Mouse (Mus musculus) gastrocnemius, postnatal 25 days (tissue): ENCODE measurements around the gene Insig2. TPM values are rescaled to one million over a fixed set of nuclear protein-coding genes. Genes with fewer than 3 reads are reported as not detected.

Source experiments
- DNase-seq: peaks from one replicate; pipeline ENCODE4 v3.0.0; 2022
- long read RNA-seq, 2 experiments: library from polyadenylated mRNA; stranded (forward); transcript quantifications; one replicate each; pipeline ENCODE4 v2.0.0; 2021
- total RNA-seq, 2 experiments: library from RNA; stranded (reverse); gene quantifications; 1 replicate in 1 of 2; 2 replicates in 1 of 2; pipeline ENCODE4 v1.2.3; 2021

Insig2 gene
- 10 to 100 TPM; 49.3 to 60.3 TPM for total RNA-seq
- long read RNA-seq, experiment 1, transcript Insig2-201 (6 exons, 2,697 nt) = major isoform, 48 of 76 reads
- long read RNA-seq, experiment 1, partial matches to known transcripts = 0 of 76 reads
- long read RNA-seq, experiment 1, other reads (novel, unspliced or antisense) = 26 of 76 reads
- long read RNA-seq, experiment 2, transcript Insig2-201 (6 exons, 2,697 nt) = major isoform, 81 of 104 reads
- long read RNA-seq, experiment 2, partial matches to known transcripts = 1 of 104 reads
- long read RNA-seq, experiment 2, other reads (novel, unspliced or antisense) = 21 of 104 reads

DNA sequence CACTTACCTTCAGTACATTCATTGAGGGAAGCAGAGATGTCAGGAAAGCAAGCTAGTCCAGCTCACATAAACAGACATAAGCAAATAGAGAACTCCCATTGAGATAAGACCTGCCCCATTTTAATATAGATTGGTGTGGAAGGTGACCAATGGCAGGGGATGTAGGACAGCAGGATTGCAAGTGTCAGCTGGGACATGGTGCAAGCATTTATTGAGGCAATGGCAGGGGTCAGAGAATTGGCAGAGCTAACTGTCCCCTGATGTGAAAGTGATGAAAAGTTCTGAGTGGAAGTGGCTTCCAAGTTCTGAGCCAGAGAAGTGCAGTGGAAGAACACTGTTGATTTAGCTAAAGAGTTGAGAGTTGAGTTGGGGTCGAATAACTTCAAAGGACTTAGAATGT, at the start of gene Insig2:
Gene Insig2 (minus strand): TSS at position 105 of the 400 bp plus-strand sequence.
- DNase-seq = no peak

- DNase-seq = no peak
These were observed 49.2 kb upstream of the Insig2 start for GRCm38 (mm10) chr1:121381562-121381961.

GRCm38 (mm10) chr1:121380033-121380432, 47.6 kb upstream of the Insig2 start:
- DNase-seq = no peak

- DNase-seq = no peak
These were observed 45.5 kb upstream of the Insig2 start for GRCm38 (mm10) chr1:121377901-121378300.

- no peak for DNase-seq
These were observed 45.0 kb upstream of the Insig2 start for GRCm38 (mm10) chr1:121377410-121377809.

DNA sequence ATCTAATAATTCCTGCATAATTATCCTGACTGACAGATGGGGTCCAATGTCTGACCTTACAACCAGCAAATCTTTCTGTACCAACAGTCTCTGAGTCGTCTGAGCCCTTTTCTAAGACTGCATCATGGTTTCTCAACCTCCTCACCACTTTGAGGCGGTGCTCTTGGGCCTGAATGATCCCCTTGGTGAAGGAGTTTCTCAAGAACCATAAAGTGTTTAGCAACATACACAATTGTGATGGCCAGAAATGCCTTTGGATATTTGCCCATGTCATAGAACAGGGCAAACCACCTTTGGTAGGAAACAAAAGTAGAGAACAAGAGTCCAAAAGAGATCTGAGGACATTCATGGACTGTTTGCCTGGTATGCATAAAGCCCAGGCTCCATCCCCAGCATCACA, 41.2 kb upstream of the Insig2 start:
- no peak for DNase-seq

GRCm38 (mm10) chr1:121372656-121373055, 40.3 kb upstream of the Insig2 start:
- DNase-seq = no peak

- DNase-seq = no peak
These were observed 39.1 kb upstream of the Insig2 start for GRCm38 (mm10) chr1:121371449-121371848.

- no peak for DNase-seq
These were observed 34.9 kb upstream of the Insig2 start for GRCm38 (mm10) chr1:121367257-121367656.

GRCm38 (mm10) chr1:121360561-121360960, 28.2 kb upstream of the Insig2 start:
- DNase-seq = no peak

GRCm38 (mm10) chr1:121359680-121360079, 27.3 kb upstream of the Insig2 start:
- DNase-seq = no peak

GRCm38 (mm10) chr1:121353779-121354178, 21.4 kb upstream of the Insig2 start:
- DNase-seq = no peak

- DNase-seq = no peak
These were observed 18.6 kb upstream of the Insig2 start for GRCm38 (mm10) chr1:121351037-121351436.

DNA sequence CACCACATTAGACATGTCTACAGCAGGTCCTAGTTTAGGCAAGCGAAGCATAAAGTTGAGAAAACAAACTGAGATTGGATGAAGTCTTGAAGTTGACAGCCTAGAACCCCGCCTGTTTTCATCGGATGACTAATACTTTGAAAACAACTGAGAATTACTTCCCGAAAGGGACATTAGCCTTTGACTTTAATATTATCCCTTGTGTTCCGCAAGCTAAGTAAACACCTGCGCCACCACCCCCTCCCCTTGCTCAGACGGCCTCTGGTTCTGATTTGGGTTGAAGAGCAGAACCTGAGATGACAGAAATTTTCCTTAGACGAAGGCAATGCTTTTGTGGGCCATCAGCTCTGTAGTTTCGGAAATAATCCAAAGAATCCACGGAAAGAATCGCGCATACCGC, 18.2 kb upstream of the Insig2 start:
- no peak for DNase-seq

DNA sequence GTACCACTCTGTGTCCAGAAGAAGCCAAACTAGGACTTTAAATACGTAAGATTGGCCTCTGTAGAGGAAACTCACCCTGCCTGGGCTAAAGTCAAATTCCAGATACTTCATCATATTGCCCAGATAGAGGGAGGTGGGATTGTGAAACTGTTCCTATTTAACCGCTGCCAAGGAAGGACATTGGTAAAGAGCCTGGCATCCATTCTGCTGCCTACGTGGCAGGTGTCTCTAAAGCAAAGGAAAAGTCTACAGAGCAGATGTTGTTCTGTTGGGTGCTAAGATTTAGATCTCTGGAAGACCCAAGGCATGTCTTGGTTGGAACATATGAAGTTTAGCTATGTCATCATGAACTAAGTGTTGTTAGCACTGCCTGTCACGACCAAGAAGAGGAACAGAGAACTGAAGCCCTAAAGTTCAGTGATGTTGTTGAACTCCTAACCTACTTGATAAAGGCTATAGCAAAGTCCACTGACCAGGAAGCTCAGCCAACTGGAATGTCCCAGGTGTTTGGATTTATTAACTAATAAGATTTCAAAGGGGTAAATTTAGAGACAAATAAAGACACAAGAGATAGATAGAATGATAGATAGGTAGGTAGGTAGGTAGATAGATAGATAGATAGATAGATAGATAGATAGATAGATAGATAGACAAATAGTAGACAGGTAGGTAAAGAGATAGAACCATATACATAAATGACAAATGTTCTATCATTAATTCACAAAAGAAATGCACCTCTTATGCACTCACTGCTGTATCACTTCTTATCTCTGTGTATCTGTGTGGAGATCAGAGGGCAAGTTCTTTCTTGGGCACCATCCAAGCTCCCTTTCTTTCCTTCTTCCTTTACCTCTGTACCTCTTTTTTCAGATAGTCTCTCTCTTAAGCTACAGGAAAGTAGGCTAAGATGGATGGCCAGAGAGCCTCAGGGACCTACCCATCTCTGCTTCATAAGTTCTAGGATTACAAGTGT, 16.8 kb upstream of the Insig2 start:
- DNase-seq = no peak

DNA sequence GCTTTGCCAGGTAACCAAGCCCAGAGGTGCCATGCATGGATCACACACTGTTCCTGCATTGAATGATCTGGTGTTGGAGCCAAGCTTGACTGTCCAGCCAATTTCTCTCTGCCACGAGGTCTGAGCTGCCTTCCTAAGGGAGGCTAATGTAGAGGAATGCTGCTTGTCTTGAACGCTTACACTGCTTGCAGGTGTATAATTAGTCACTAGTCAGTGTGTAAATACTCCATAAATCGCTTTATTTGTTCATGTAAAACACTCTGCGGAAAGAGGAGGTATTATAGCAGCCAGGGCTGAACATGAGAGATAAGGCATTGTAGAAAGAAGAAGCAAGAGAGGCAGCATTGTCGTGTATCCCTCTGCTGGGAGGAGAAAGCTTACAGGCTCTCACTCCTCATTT, 11.6 kb upstream of the Insig2 start:
- no peak for DNase-seq

GRCm38 (mm10) chr1:121335789-121336188, 3.4 kb upstream of the Insig2 start:
- DNase-seq = no peak

DNA sequence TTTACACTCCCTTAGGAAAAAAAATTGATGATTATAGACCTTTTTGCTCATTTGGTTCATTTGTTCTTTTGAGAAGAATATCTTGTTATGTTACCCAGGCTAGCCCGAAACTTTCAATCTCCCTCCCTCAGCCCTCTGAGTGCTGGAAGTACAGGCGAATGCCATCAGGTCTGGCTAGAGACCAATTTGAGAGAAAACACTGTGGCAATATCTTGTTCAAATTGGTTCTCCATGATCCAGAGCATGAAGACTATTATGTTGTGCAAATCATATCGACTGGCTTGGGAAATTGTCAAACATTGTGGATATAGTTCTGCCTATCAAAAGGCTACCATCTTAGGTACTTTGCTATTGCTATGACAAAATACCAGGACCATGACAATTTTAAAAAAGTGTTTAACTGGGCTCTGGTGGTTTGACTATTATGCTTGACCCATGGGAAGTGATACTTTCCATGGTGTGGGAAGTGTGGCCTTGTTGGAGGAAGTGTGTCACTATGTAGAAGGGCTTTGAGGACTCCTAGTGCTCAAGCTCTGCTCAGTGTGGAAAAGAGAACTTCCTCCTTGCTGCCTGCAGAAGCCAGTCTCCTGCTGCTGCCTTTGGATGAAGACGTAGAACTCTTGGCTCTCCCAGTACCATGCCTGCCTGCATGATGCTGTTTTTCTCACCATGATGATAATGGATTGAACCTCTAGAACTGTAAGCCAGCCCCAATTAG, 1.8 kb upstream of the Insig2 start:
- DNase-seq = no peak

- no peak for DNase-seq
These were observed 1.8 kb downstream of the Insig2 start for GRCm38 (mm10) chr1:121330621-121331020.

GRCm38 (mm10) chr1:121329391-121329790, 3.0 kb downstream of the Insig2 start:
- DNase-seq = no peak

GRCm38 (mm10) chr1:121328193-121328555, 4.2 kb downstream of the Insig2 start:
- DNase-seq = no peak

GRCm38 (mm10) chr1:121327344-121328192, 4.8 kb downstream of the Insig2 start:
- peak; percentile 92 for DNase-seq
